Comparison of ENCODE assay signal across 8 mouse cellular contexts in the genomic region with DNA sequence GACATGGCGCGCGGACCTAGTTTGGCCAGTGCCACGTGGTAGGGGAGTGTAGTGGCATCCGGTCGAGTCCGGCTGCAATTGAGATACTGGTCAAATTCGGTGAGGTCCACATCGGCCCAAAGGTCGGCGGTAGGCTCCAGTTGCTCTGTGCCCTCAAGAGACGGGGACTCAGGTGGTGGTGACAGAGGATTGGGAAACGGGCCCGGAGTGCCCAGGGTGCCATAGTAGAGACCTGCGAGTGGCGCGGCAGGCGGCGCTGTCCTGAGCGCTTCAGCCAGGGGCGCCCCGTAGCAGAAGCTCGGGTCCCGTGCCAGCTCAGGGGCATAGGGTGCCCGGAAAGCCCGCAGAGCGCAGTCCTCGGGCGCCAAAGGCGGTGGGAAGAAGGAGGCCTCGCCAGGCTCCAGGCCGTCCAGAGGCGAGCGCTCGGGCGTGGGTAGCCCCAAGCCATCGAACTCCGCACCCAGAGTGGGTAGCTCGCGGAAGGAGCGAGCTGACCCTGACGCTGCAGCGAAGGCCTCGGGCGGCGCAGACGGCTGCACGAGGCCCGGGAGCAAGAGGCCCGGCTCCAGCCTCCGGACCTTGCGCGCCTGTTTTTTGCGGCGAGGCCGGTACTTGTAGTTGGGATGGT. TPM values are rescaled to one million over a fixed set of nuclear protein-coding genes. Genes with fewer than 3 reads are reported as not detected.
A peak's percentile ranks its signal among the peaks of the same experiment; 100 is the strongest.
DNase-seq lines count a peak whose midpoint lies in the region; ATAC-seq lines count a peak whose summit lies in the region.

No protein-coding gene starts in this region.

- H3K4me1 ChIP-seq in forebrain, embryonic 11.5 days (replicated peaks; ENCODE audit: control insufficient read depth, insufficient read depth, low read length): peaks cover 13% of the 10 kb centered on the region; the same call in 1 of the 2 replicates
- H3K4me1 ChIP-seq in kidney, embryonic 15.5 days: peaks cover 37% of the 10 kb centered on the region

- WGBS in forebrain, embryonic 11.5 days: 3% methylated on average over 47 of the region's 56 CpGs
- 3% methylated on average over 56 of the region's 56 CpGs for WGBS in kidney, embryonic 15.5 days

- no peak overlapping the region for H3K9ac ChIP-seq in forebrain, embryonic 11.5 days (ENCODE audit: low read length)
- peak overlapping the region; percentile 49 for H3K9ac ChIP-seq in kidney, embryonic 15.5 days

- DNase-seq in heart, adult 18-20 months: peak; percentile 42
- no peak for DNase-seq in heart, postnatal 10 days
- no peak for DNase-seq in forebrain, embryonic 11.5 days (ENCODE audit: low spot score)
- no peak for DNase-seq in frontal cortex, postnatal 14 days (ENCODE audit: low spot score in 2 of 2)
- DNase-seq in adipocyte (ENCODE audit: low spot score): no peak
- no peak for DNase-seq in gastrocnemius, adult 18-20 months (ENCODE audit: low spot score)

- H3K4me2 ChIP-seq in forebrain, embryonic 11.5 days (ENCODE audit: low read depth, low read length, severe bottlenecking): peak overlapping the region; percentile 42
- H3K4me2 ChIP-seq in kidney, embryonic 15.5 days: peak overlapping the region; percentile 84

- peak overlapping the region; percentile 22 for H3K4me3 ChIP-seq in forebrain, embryonic 11.5 days (ENCODE audit: low read depth, low read length)
- peak overlapping the region; percentile 55 for H3K4me3 ChIP-seq in kidney, embryonic 15.5 days (replicated peaks)

- intact Hi-C loops in heart, postnatal 10 days (cut with DNase I): loop anchor here (10.0 kb wide), 1 partner anchor 276 kb away; no protein-coding TSS in a partner anchor

- no peak for ATAC-seq in forebrain, embryonic 11.5 days (replicated peaks; ENCODE audit: low FRiP score)
- ATAC-seq in kidney, embryonic 15.5 days (replicated peaks; ENCODE audit: low FRiP score): peak; percentile 30; the same call in 1 of the 2 replicates
- ATAC-seq in megakaryocyte-erythroid progenitor cell, adult 5-6 weeks (replicated peaks; ENCODE audit: low FRiP score, low TSS enrichment, poor library complexity, severe bottlenecking): peak; percentile 35; the same call in 1 of the 2 replicates

- H3K9me3 ChIP-seq in forebrain, embryonic 11.5 days (ENCODE audit: control insufficient read depth, low read length): no peaks in the 10 kb centered on the region
- H3K9me3 ChIP-seq in kidney, embryonic 15.5 days (replicated peaks): no peaks in the 10 kb centered on the region

- H3K36me3 ChIP-seq in forebrain, embryonic 11.5 days (ENCODE audit: control insufficient read depth, insufficient read depth, low read length): no peaks in the 10 kb centered on the region
- no peaks in the 10 kb centered on the region for H3K36me3 ChIP-seq in kidney, embryonic 15.5 days

- H3K27ac ChIP-seq in forebrain, embryonic 11.5 days (ENCODE audit: low read depth, low read length): no peak overlapping the region
- H3K27ac ChIP-seq in kidney, embryonic 15.5 days: peak overlapping the region; percentile 39; the same call in 1 of the 2 replicates

- peaks cover 44% of the 10 kb centered on the region for H3K27me3 ChIP-seq in forebrain, embryonic 11.5 days (ENCODE audit: control insufficient read depth, insufficient read depth, low read length)
- peaks cover 70% of the 10 kb centered on the region for H3K27me3 ChIP-seq in kidney, embryonic 15.5 days

RNA-seq across cellular contexts. Expression of a gene that starts 1.0 kb away (rescaled TPM):
- total RNA-seq in heart, adult 18-20 months (2021): 10 to 100 TPM; 38.7 to 49.6 TPM
- total RNA-seq in heart, postnatal 10 days (2021): 100 to 1,000 TPM in 1 of 2 experiments, 10 to 100 TPM in 1; 91.5 to 103 TPM
- 15.8 and 18.8 TPM in 2 replicates for polyA plus RNA-seq in forebrain, embryonic 11.5 days (2014; fragmentation: Nextera tagmentation; extraction: Ambion mirVana)
- polyA plus RNA-seq in kidney, embryonic 15.5 days (2015; fragmentation: Nextera tagmentation; extraction: Ambion mirVana): 48.1 and 49.9 TPM in 2 replicates
- not detected in 2 replicates for total RNA-seq in megakaryocyte-erythroid progenitor cell, adult 5-6 weeks (2014; fragmentation: Nextera tagmentation)
- not detected in 2 replicates for total RNA-seq in megakaryocyte-erythroid progenitor cell, adult 5-6 weeks (2017)
- 10 to 100 TPM in 1 of 2 experiments, 1 to 10 TPM in 1; 9.7 to 22.1 TPM for total RNA-seq in gastrocnemius, adult 18-20 months (2021)

RNA-seq across cellular contexts. Expression of a gene that starts 9.7 kb away (rescaled TPM):
- total RNA-seq in heart, adult 18-20 months (2021): 1 to 10 TPM; 5.1 to 5.8 TPM
- 10 to 100 TPM in 1 of 2 experiments, 1 to 10 TPM in 1; 8.6 to 10.7 TPM for total RNA-seq in heart, postnatal 10 days (2021)
- 21.1 and 22.6 TPM in 2 replicates for polyA plus RNA-seq in forebrain, embryonic 11.5 days (2014; fragmentation: Nextera tagmentation; extraction: Ambion mirVana)
- 25.6 and 25.9 TPM in 2 replicates for polyA plus RNA-seq in kidney, embryonic 15.5 days (2015; fragmentation: Nextera tagmentation; extraction: Ambion mirVana)
- total RNA-seq in megakaryocyte-erythroid progenitor cell, adult 5-6 weeks (2014; fragmentation: Nextera tagmentation): 8.2 and 9.0 TPM in 2 replicates
- total RNA-seq in megakaryocyte-erythroid progenitor cell, adult 5-6 weeks (2017): 3.4 and 4.5 TPM in 2 replicates
- total RNA-seq in gastrocnemius, adult 18-20 months (2021): 1 to 10 TPM; 6.6 to 6.9 TPM

RNA-seq across cellular contexts. Expression of a gene that starts 13.6 kb away (rescaled TPM):
- not detected for total RNA-seq in heart, adult 18-20 months (2021)
- not detected for total RNA-seq in heart, postnatal 10 days (2021)
- polyA plus RNA-seq in forebrain, embryonic 11.5 days (2014; fragmentation: Nextera tagmentation; extraction: Ambion mirVana): not detected in 2 replicates
- 0.21 TPM in 1 of 2 replicates, not detected in the other for polyA plus RNA-seq in kidney, embryonic 15.5 days (2015; fragmentation: Nextera tagmentation; extraction: Ambion mirVana)
- not detected in 2 replicates for total RNA-seq in megakaryocyte-erythroid progenitor cell, adult 5-6 weeks (2014; fragmentation: Nextera tagmentation)
- not detected in 2 replicates for total RNA-seq in megakaryocyte-erythroid progenitor cell, adult 5-6 weeks (2017)
- not detected for total RNA-seq in gastrocnemius, adult 18-20 months (2021)

RNA-seq across cellular contexts. Expression of a gene that starts 23.4 kb away (rescaled TPM):
- 1 to 10 TPM; 7.4 to 7.7 TPM for total RNA-seq in heart, adult 18-20 months (2021)
- total RNA-seq in heart, postnatal 10 days (2021): 10 to 100 TPM; 12.2 to 12.7 TPM
- 64.7 and 74.8 TPM in 2 replicates for polyA plus RNA-seq in forebrain, embryonic 11.5 days (2014; fragmentation: Nextera tagmentation; extraction: Ambion mirVana)
- polyA plus RNA-seq in kidney, embryonic 15.5 days (2015; fragmentation: Nextera tagmentation; extraction: Ambion mirVana): 56.6 and 61.7 TPM in 2 replicates
- 55.6 and 78.0 TPM in 2 replicates for total RNA-seq in megakaryocyte-erythroid progenitor cell, adult 5-6 weeks (2014; fragmentation: Nextera tagmentation)
- 20.5 and 23.7 TPM in 2 replicates for total RNA-seq in megakaryocyte-erythroid progenitor cell, adult 5-6 weeks (2017)
- total RNA-seq in gastrocnemius, adult 18-20 months (2021): 1 to 10 TPM; 2.4 to 4.3 TPM

RNA-seq across cellular contexts. Expression of a gene that starts 27.8 kb away (rescaled TPM):
- total RNA-seq in heart, adult 18-20 months (2021): not detected
- total RNA-seq in heart, postnatal 10 days (2021): not detected
- polyA plus RNA-seq in forebrain, embryonic 11.5 days (2014; fragmentation: Nextera tagmentation; extraction: Ambion mirVana): not detected in 2 replicates
- 0.22 TPM in 1 of 2 replicates, not detected in the other for polyA plus RNA-seq in kidney, embryonic 15.5 days (2015; fragmentation: Nextera tagmentation; extraction: Ambion mirVana)
- total RNA-seq in megakaryocyte-erythroid progenitor cell, adult 5-6 weeks (2014; fragmentation: Nextera tagmentation): not detected in 2 replicates
- total RNA-seq in megakaryocyte-erythroid progenitor cell, adult 5-6 weeks (2017): not detected in 2 replicates
- not detected for total RNA-seq in gastrocnemius, adult 18-20 months (2021)

Comparison
In these comparisons a context has a peak if more than half of its experiments do, and no peak if none do; other contexts are left out.
1. DNase-seq: peak in heart, adult 18-20 months (2 of 2); none in heart, postnatal 10 days (0 of 2), forebrain, embryonic 11.5 days (single experiment), frontal cortex, postnatal 14 days (0 of 2), adipocyte (single experiment) and gastrocnemius, adult 18-20 months (single experiment).
2. RNA of a gene that starts 1.0 kb away (total RNA-seq): 91.5 to 103 TPM in heart, postnatal 10 days, 38.7 to 49.6 TPM in heart, adult 18-20 months and 9.7 to 22.1 TPM in gastrocnemius, adult 18-20 months; not detected in megakaryocyte-erythroid progenitor cell, adult 5-6 weeks; every median in the first group is over 10 times any median in the second.